Mouse (Mus musculus) stomach, postnatal 0 days (tissue): ENCODE measurements at regions not wholly inside any gene's neighbourhood (a gene's known extent, or its start where the extent isn't known, plus 50 kb on each side); places are given as distances from the start of the nearest gene placed in this dataset.

ENCODE experiments used
- ATAC-seq: fragments of 200-750 bp; cut with Nextera tagmentation; 2 replicates; pipeline ENCODE4 v1.8.0; 2017; ENCODE audit not compliant: low FRiP score, low TSS enrichment
- DNase-seq: peaks from one replicate; pipeline ENCODE4 v3.0.0-alpha.2; 2016; ENCODE audit warnings: low spot score
- H3K27ac ChIP-seq: fragments of 300-500 bp; sonication (generic); replicated peaks from 2 replicates; pipeline ENCODE4 v1.5.1; 2014; ENCODE audit warnings: mild to moderate bottlenecking, control low read depth
- H3K27me3 ChIP-seq: fragments of 300-500 bp; sonication (generic); 2 replicates; pipeline ENCODE4 v1.6.1; 2014; ENCODE audit warnings: low read length; ENCODE audit not compliant: control insufficient read depth, insufficient read depth
- H3K36me3 ChIP-seq: fragments of 300-500 bp; sonication (generic); 2 replicates; pipeline ENCODE4 v1.6.1; 2014; ENCODE audit warnings: low read length, mixed read lengths; ENCODE audit not compliant: control insufficient read depth, insufficient read depth
- H3K4me1 ChIP-seq: fragments of 300-500 bp; sonication (generic); replicated peaks from 2 replicates; pipeline ENCODE4 v1.6.1; 2014; ENCODE audit warnings: antibody characterized with exemption; ENCODE audit not compliant: control insufficient read depth, insufficient read depth
- H3K4me2 ChIP-seq: fragments of 300-500 bp; sonication (generic); replicated peaks from 2 replicates; pipeline ENCODE4 v1.6.1; 2014; ENCODE audit warnings: low read depth, mild to moderate bottlenecking, control low read depth, moderate library complexity
- H3K4me3 ChIP-seq: fragments of 300-500 bp; sonication (generic); 2 replicates; pipeline ENCODE4 v1.5.1; 2014; ENCODE audit warnings: low read depth, low read length, control low read depth
- H3K9ac ChIP-seq: fragments of 300-500 bp; sonication (generic); 2 replicates; pipeline ENCODE4 v1.6.1; 2014; ENCODE audit warnings: mild to moderate bottlenecking, low read length, control low read depth, mixed read lengths
- H3K9me3 ChIP-seq: fragments of 300-500 bp; sonication (generic); 2 replicates; pipeline ENCODE4 v1.6.1; 2016; ENCODE audit warnings: low read length; ENCODE audit not compliant: control insufficient read depth
- CTCF ChIP-seq: IDR thresholded peaks from 2 replicates; pipeline ENCODE4 v1.5.1; 2016; ENCODE audit warnings: antibody characterized with exemption, low read depth, mild to moderate bottlenecking, moderate library complexity
- EP300 ChIP-seq: optimal IDR thresholded peaks from 2 replicates; pipeline ENCODE3; 2016; ENCODE audit warnings: antibody characterized with exemption
- WGBS: fragments of 180-500 bp; shearing (Covaris S2); extraction: QIAGEN DNeasy Blood & Tissue Kit; methylation state at CpG from one replicate; pipeline ENCODE4 v1.1.7; 2014; 5-methylcytosine and 5-hydroxymethylcytosine counted together

- TF ChIP-seq EP300 (no peak), CTCF (no peak)
- Histone ChIP-seq H3K36me3 (no peaks in the 10 kb centered on the region), H3K4me2 (no peak overlapping the region), H3K9ac (no peak overlapping the region), H3K9me3 (no peaks in the 10 kb centered on the region), H3K27ac (no peak overlapping the region), H3K4me3 (no peak overlapping the region), H3K27me3 (no peaks in the 10 kb centered on the region), H3K4me1 (no peaks in the 10 kb centered on the region)
- 63% methylated on average over 8 of the region's 8 CpGs for WGBS
- DNase-seq, result no peak
- ATAC-seq, result no peak
Measured at GRCm38 (mm10) chr13:90395274-90396023, 306.0 kb upstream of the Xrcc4 start.

- Histone ChIP-seq H3K4me3 (no peak overlapping the region), H3K9ac (no peak overlapping the region), H3K4me2 (no peak overlapping the region), H3K36me3 (no peaks in the 10 kb centered on the region), H3K27me3 (no peaks in the 10 kb centered on the region), H3K27ac (no peak overlapping the region), H3K9me3 (no peaks in the 10 kb centered on the region), H3K4me1 (no peaks in the 10 kb centered on the region)
- DNase-seq, result no peak
- 27% methylated on average over 5 of the region's 5 CpGs for WGBS
- TF ChIP-seq CTCF (no peak), EP300 (no peak)
- no peak; the same call in 1 of the 2 replicates for ATAC-seq
Measured at GRCm38 (mm10) chr13:90394815-90395241, 305.4 kb upstream of the Xrcc4 start.

GRCm38 (mm10) chr13:90392415-90392814 is 303.0 kb upstream of the Xrcc4 start:
- no peaks in the 10 kb centered on the region for H3K36me3 ChIP-seq
- H3K4me3 ChIP-seq, result no peak overlapping the region
- no peaks in the 10 kb centered on the region for H3K4me1 ChIP-seq
- H3K4me2 ChIP-seq, result no peak overlapping the region
- no peaks in the 10 kb centered on the region for H3K27me3 ChIP-seq
- DNase-seq (no peak), ATAC-seq (no peak)
- no peak overlapping the region for H3K9ac ChIP-seq
- TF ChIP-seq EP300 (no peak), CTCF (no peak)
- no peaks in the 10 kb centered on the region for H3K9me3 ChIP-seq
- no peak overlapping the region for H3K27ac ChIP-seq

- no peak for ATAC-seq
Measured at GRCm38 (mm10) chr13:90376619-90377018, 287.2 kb upstream of the Xrcc4 start.

GRCm38 (mm10) chr13:90376207-90376606 is 286.8 kb upstream of the Xrcc4 start:
- TF ChIP-seq EP300 (no peak), CTCF (no peak)
- H3K27me3 ChIP-seq, result no peaks in the 10 kb centered on the region
- no peak for DNase-seq
- no peaks in the 10 kb centered on the region for H3K36me3 ChIP-seq
- H3K4me1 ChIP-seq, result no peaks in the 10 kb centered on the region
- H3K27ac ChIP-seq, result no peak overlapping the region
- H3K4me3 ChIP-seq, result no peak overlapping the region
- no peak overlapping the region for H3K9ac ChIP-seq
- no peak overlapping the region for H3K4me2 ChIP-seq
- H3K9me3 ChIP-seq, result no peaks in the 10 kb centered on the region
- WGBS, result 79% methylated on average over 6 of the region's 6 CpGs
- no peak for ATAC-seq

More at GRCm38 (mm10) chr13:90376619-90377018, 287.2 kb upstream of the Xrcc4 start:
- DNase-seq, result no peak
- H3K4me3 ChIP-seq, result no peak overlapping the region
- TF ChIP-seq EP300 (no peak), CTCF (no peak)
- no peaks in the 10 kb centered on the region for H3K27me3 ChIP-seq
- H3K4me1 ChIP-seq, result no peaks in the 10 kb centered on the region
- WGBS, result 72% methylated on average over 3 of the region's 3 CpGs
- no peaks in the 10 kb centered on the region for H3K36me3 ChIP-seq
- H3K9ac ChIP-seq, result no peak overlapping the region
- H3K4me2 ChIP-seq, result no peak overlapping the region
- no peaks in the 10 kb centered on the region for H3K9me3 ChIP-seq
- no peak overlapping the region for H3K27ac ChIP-seq

- H3K36me3 ChIP-seq, result no peaks in the 10 kb centered on the region
- no peaks in the 10 kb centered on the region for H3K4me1 ChIP-seq
- H3K4me2 ChIP-seq, result no peak overlapping the region
- 77% methylated on average over 4 of the region's 4 CpGs for WGBS
- no peak overlapping the region for H3K9ac ChIP-seq
- no peak overlapping the region for H3K27ac ChIP-seq
- DNase-seq (no peak), ATAC-seq (no peak)
- H3K27me3 ChIP-seq, result no peaks in the 10 kb centered on the region
- H3K9me3 ChIP-seq, result no peaks in the 10 kb centered on the region
- no peak overlapping the region for H3K4me3 ChIP-seq
- TF ChIP-seq CTCF, result no peak
- no peak for TF ChIP-seq EP300
Measured at GRCm38 (mm10) chr13:90371415-90372150, 282.2 kb upstream of the Xrcc4 start.
